Mouse (Mus musculus) E14TG2a.4 (cell line): ENCODE measurements around the gene Kcnj13.

ENCODE experiments used
- CTCF ChIP-seq: conservative IDR thresholded peaks from 2 replicates; pipeline ENCODE4 v1.5.1; 2014; ENCODE audit warnings: low read length
- NANOG ChIP-seq: IDR thresholded peaks from 2 replicates; pipeline ENCODE4 v1.6.1; 2014; ENCODE audit warnings: borderline replicate concordance, low read length, mixed read lengths
- POU5F1 ChIP-seq: IDR thresholded peaks from 2 replicates; pipeline ENCODE4 v1.6.1; 2014; ENCODE audit warnings: low read length, borderline replicate concordance

- TF ChIP-seq CTCF: no peak
- no peak for TF ChIP-seq POU5F1
- no peak for TF ChIP-seq NANOG
Observed at GRCm38 (mm10) chr1:87386436-87387092, 8.0 kb downstream of the Kcnj13 start.
